Mouse (Mus musculus) embryonic facial prominence, embryonic 15.5 days (tissue): ENCODE results near the gene Gm10382. TPM values are rescaled to one million over a fixed set of nuclear protein-coding genes. Genes with fewer than 3 reads are reported as not detected.
A peak's percentile ranks its signal among the peaks of the same experiment; 100 is the strongest.
"Not testable (repeated sequence)": the region's sequence is repeated elsewhere in the genome, so short reads cannot be mapped to it uniquely, and the experiment has no call there.

ENCODE experiments used
- ATAC-seq: fragments of 200-750 bp; cut with Nextera tagmentation; 2 replicates; pipeline ENCODE4 v1.8.0; 2017; ENCODE audit warnings: low read depth, moderate TSS enrichment; ENCODE audit not compliant: insufficient number of reproducible peaks, low FRiP score, low TSS enrichment
- H3K27ac ChIP-seq: fragments of 300-500 bp; sonication (generic); replicated peaks from 2 replicates; pipeline ENCODE4 v1.5.1; 2015; ENCODE audit warnings: mild to moderate bottlenecking, inconsistent platforms
- H3K27me3 ChIP-seq: fragments of 300-500 bp; sonication (generic); 2 replicates; pipeline ENCODE4 v1.6.1; 2015; ENCODE audit warnings: inconsistent platforms
- H3K36me3 ChIP-seq: fragments of 300-500 bp; sonication (generic); 2 replicates; pipeline ENCODE4 v1.6.1; 2015; ENCODE audit warnings: mild to moderate bottlenecking, inconsistent platforms
- H3K4me1 ChIP-seq: fragments of 300-500 bp; sonication (generic); 2 replicates; pipeline ENCODE4 v1.6.1; 2015; ENCODE audit warnings: inconsistent platforms
- H3K4me2 ChIP-seq: fragments of 300-500 bp; sonication (generic); replicated peaks from 2 replicates; pipeline ENCODE4 v1.6.1; 2015; ENCODE audit warnings: mild to moderate bottlenecking, inconsistent platforms
- H3K4me3 ChIP-seq: fragments of 300-500 bp; sonication (generic); replicated peaks from 2 replicates; pipeline ENCODE4 v1.5.1; 2015; ENCODE audit warnings: mild to moderate bottlenecking, inconsistent platforms
- H3K9ac ChIP-seq: fragments of 300-500 bp; sonication (generic); 2 replicates; pipeline ENCODE4 v1.6.1; 2015; ENCODE audit warnings: inconsistent platforms
- H3K9me3 ChIP-seq: fragments of 300-500 bp; sonication (generic); replicated peaks from 2 replicates; pipeline ENCODE4 v1.6.1; 2016; ENCODE audit warnings: inconsistent platforms
- WGBS: fragments of 180-500 bp; shearing (Covaris S2); methylation state at CpG from one replicate; pipeline ENCODE4 v1.1.7; 2015; 5-methylcytosine and 5-hydroxymethylcytosine counted together
- polyA plus RNA-seq: library from polyadenylated mRNA; unstranded; fragments of >200 nt; fragmentation: Nextera tagmentation; extraction: Ambion mirVana; gene quantifications from 2 replicates; pipeline ENCODE4 v1.2.1, GENCODE M21; 2015

Gene Gm10382
- polyA plus RNA-seq, 1 experiment from 2014 or later: 0.48 TPM

- ATAC-seq: peak; percentile 43
- WGBS: under 1% methylated on average over 13 of the region's 13 CpGs
Observed at GRCm38 (mm10) chr5:125408842-125409241, 19.7 kb downstream of the Gm10382 start.

DNA sequence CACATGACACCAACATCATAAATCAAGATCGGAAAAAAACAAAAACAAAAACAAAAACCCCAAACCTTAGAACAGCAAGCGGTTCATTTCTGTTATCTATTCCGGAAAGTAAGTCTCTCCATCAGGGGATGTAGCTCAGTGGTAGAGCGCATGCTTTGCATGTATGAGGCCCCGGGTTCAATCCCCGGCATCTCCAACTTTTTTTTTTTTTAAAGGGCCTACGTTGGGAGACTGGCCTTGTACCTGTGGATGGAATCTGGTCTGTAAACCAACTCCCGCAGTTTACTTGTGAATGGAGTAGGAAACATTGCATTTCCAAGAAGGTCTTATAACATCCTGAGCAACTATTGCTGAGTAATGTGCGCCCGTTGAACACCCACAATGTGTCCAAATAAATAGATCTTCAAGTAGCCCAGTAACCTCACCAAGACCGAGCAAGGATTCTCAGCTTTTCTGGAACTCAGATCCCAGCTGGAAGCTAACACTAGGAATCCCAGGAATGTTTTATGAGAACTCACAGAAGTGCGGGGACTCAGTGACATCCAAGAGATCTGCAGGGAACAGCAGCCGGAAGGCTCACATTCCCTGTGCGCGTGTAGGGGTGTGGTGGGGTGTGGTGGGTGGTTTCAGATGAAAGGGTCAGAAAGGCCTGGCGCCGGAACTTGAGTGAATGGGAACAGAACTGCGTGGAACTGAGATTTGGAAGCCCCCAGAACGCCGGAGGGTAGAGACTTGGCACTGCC, 20.4 kb downstream of the Gm10382 start:
- H3K9me3 ChIP-seq: no peaks in the 10 kb centered on the region
- H3K27me3 ChIP-seq: no peaks in the 10 kb centered on the region
- H3K4me3 ChIP-seq: peak overlapping the region; percentile 41
- no peak for ATAC-seq
- 8% methylated on average over 20 of the region's 20 CpGs for WGBS
- H3K4me2 ChIP-seq: peak overlapping the region; percentile 46
- peak overlapping the region; percentile 65 for H3K27ac ChIP-seq
- peaks cover 17% of the 10 kb centered on the region for H3K36me3 ChIP-seq
- peaks cover 21% of the 10 kb centered on the region for H3K4me1 ChIP-seq
- no peak overlapping the region for H3K9ac ChIP-seq

More at GRCm38 (mm10) chr5:125408842-125409241, 19.7 kb downstream of the Gm10382 start:
- no peak overlapping the region for H3K9ac ChIP-seq
- H3K36me3 ChIP-seq: peaks cover 11% of the 10 kb centered on the region
- peak overlapping the region; percentile 46 for H3K4me2 ChIP-seq
- peak overlapping the region; percentile 41 for H3K4me3 ChIP-seq
- no peaks in the 10 kb centered on the region for H3K27me3 ChIP-seq
- H3K9me3 ChIP-seq: no peaks in the 10 kb centered on the region
- peak overlapping the region; percentile 65 for H3K27ac ChIP-seq
- H3K4me1 ChIP-seq: peaks cover 24% of the 10 kb centered on the region

- H3K4me2 ChIP-seq: no peak overlapping the region
- no peaks in the 10 kb centered on the region for H3K9me3 ChIP-seq
- H3K4me3 ChIP-seq: no peak overlapping the region
- ATAC-seq: no peak
- WGBS: 60% methylated on average over 5 of the region's 5 CpGs
- no peak overlapping the region for H3K27ac ChIP-seq
- H3K36me3 ChIP-seq: peaks cover 42% of the 10 kb centered on the region
- H3K27me3 ChIP-seq: no peaks in the 10 kb centered on the region
- H3K9ac ChIP-seq: no peak overlapping the region
- peaks cover 15% of the 10 kb centered on the region for H3K4me1 ChIP-seq
Observed at GRCm38 (mm10) chr5:125411972-125412530, 22.9 kb downstream of the Gm10382 start.

DNA sequence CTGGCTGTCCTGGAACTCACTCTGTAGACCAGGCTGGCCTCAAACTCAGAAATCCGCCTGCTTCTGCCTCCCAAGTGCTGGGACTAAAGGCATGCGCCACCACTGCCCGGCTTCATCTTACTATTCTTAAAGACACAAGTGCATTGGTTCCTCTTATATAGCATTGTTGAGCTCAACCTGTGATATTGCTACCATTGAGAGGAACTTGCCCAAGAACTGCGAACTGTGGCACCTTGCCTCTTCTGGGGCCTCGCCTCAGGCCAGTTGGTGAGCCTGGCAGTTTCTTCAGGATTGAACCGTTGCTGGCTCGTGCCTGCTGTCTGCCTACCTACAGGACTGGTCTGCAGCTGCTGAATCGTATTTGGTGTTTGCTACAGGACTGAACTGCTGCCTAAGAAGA, 23.4 kb downstream of the Gm10382 start:
- H3K4me3 ChIP-seq, H3K27ac ChIP-seq, ATAC-seq, H3K27me3 ChIP-seq, H3K4me2 ChIP-seq, H3K9ac ChIP-seq, H3K9me3 ChIP-seq: not testable (repeated sequence)
- peaks cover 11% of the 10 kb centered on the region for H3K4me1 ChIP-seq
- WGBS: 86% methylated on average over 8 of the region's 8 CpGs
- H3K36me3 ChIP-seq: peaks cover 47% of the 10 kb centered on the region

DNA sequence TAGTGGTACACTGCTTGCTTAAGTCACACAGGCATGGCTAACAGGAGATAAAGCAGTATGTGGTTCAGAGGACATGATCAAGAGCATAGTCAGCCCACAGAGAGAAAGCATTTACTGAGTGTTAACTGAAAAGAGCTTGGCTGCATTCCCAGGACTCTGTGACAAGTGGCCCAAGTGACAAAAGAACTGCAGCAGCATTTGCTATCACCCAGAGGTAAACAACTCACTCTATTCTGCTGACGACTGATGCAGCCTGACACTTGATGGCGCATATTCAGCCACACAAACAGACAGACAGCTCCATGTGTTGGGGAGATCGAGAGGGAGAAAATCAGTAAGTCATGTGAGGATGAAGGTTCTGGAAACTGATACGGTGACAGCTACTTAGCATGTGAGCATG, 24.6 kb downstream of the Gm10382 start:
- peaks cover 59% of the 10 kb centered on the region for H3K36me3 ChIP-seq
- 80% methylated on average over 4 of the region's 4 CpGs for WGBS

GRCm38 (mm10) chr5:125416183-125416582, 27.1 kb downstream of the Gm10382 start:
- Histone ChIP-seq H3K4me3 (no peak overlapping the region), H3K4me2 (no peak overlapping the region), H3K9me3 (no peaks in the 10 kb centered on the region), H3K27ac (no peak overlapping the region), H3K9ac (no peak overlapping the region), H3K27me3 (no peaks in the 10 kb centered on the region), H3K36me3 (peaks cover 79% of the 10 kb centered on the region), H3K4me1 (no peaks in the 10 kb centered on the region)
- no peak for ATAC-seq
- 87% methylated on average over 8 of the region's 8 CpGs for WGBS

More for the DNA sequence above, 24.6 kb downstream of the Gm10382 start:
- Histone ChIP-seq H3K4me2 (no peak overlapping the region), H3K27ac (no peak overlapping the region), H3K27me3 (no peaks in the 10 kb centered on the region), H3K4me3 (no peak overlapping the region), H3K9me3 (no peaks in the 10 kb centered on the region), H3K4me1 (peaks cover 10% of the 10 kb centered on the region), H3K9ac (no peak overlapping the region)
- ATAC-seq: no peak

- no peak for ATAC-seq
- Histone ChIP-seq H3K4me1 (no peaks in the 10 kb centered on the region), H3K27me3 (no peaks in the 10 kb centered on the region), H3K4me2 (no peak overlapping the region), H3K4me3 (no peak overlapping the region), H3K36me3 (peaks cover 94% of the 10 kb centered on the region), H3K9me3 (no peaks in the 10 kb centered on the region), H3K27ac (no peak overlapping the region), H3K9ac (no peak overlapping the region)
- 90% methylated on average over 12 of the region's 12 CpGs for WGBS
Observed at GRCm38 (mm10) chr5:125418636-125419035, 29.5 kb downstream of the Gm10382 start.

- H3K27me3 ChIP-seq: no peaks in the 10 kb centered on the region
- 66% methylated on average over 11 of the region's 11 CpGs for WGBS
Observed at GRCm38 (mm10) chr5:125419124-125419523, 30.0 kb downstream of the Gm10382 start.

GRCm38 (mm10) chr5:125425698-125426276, 36.7 kb downstream of the Gm10382 start:
- H3K4me1 ChIP-seq: no peaks in the 10 kb centered on the region
- no peak overlapping the region for H3K27ac ChIP-seq
- no peak overlapping the region for H3K9ac ChIP-seq
- 92% methylated on average over 10 of the region's 10 CpGs for WGBS
- no peaks in the 10 kb centered on the region for H3K27me3 ChIP-seq
- no peak overlapping the region for H3K4me3 ChIP-seq
- ATAC-seq: no peak
- no peaks in the 10 kb centered on the region for H3K9me3 ChIP-seq
- H3K4me2 ChIP-seq: no peak overlapping the region
- peaks cover 99% of the 10 kb centered on the region for H3K36me3 ChIP-seq

More at GRCm38 (mm10) chr5:125419124-125419523, 30.0 kb downstream of the Gm10382 start:
- Histone ChIP-seq H3K4me1 (no peaks in the 10 kb centered on the region), H3K9me3 (no peaks in the 10 kb centered on the region), H3K36me3 (peaks cover 94% of the 10 kb centered on the region), H3K4me3 (no peak overlapping the region), H3K27ac (no peak overlapping the region), H3K9ac (no peak overlapping the region), H3K4me2 (no peak overlapping the region)
- ATAC-seq: no peak

- no peak overlapping the region for H3K4me3 ChIP-seq
- no peaks in the 10 kb centered on the region for H3K27me3 ChIP-seq
- no peak overlapping the region for H3K9ac ChIP-seq
- WGBS: 92% methylated on average over 10 of the region's 10 CpGs
- H3K4me1 ChIP-seq: no peaks in the 10 kb centered on the region
- ATAC-seq: peak; percentile 34; the same call in 1 of the 2 replicates
- H3K9me3 ChIP-seq: no peaks in the 10 kb centered on the region
- no peak overlapping the region for H3K4me2 ChIP-seq
- no peak overlapping the region for H3K27ac ChIP-seq
- H3K36me3 ChIP-seq: peaks cover 99% of the 10 kb centered on the region
Observed at GRCm38 (mm10) chr5:125426343-125426742, 37.2 kb downstream of the Gm10382 start.

- H3K9me3 ChIP-seq, H3K27me3 ChIP-seq, H3K4me2 ChIP-seq, H3K27ac ChIP-seq, H3K9ac ChIP-seq, ATAC-seq, H3K4me3 ChIP-seq: not testable (repeated sequence)
- WGBS: 81% methylated on average over 2 of the region's 2 CpGs
- Histone ChIP-seq H3K4me1 (peaks cover 14% of the 10 kb centered on the region), H3K36me3 (peaks cover 41% of the 10 kb centered on the region)
Observed at GRCm38 (mm10) chr5:125432324-125432723, 43.2 kb downstream of the Gm10382 start.
